Mouse (Mus musculus): ENCODE measurements around the gene Daxx.
"Not testable (repeated sequence)": the region's sequence is repeated elsewhere in the genome, so short reads cannot be mapped to it uniquely, and the experiment has no call there.

Gene Daxx

DNA sequence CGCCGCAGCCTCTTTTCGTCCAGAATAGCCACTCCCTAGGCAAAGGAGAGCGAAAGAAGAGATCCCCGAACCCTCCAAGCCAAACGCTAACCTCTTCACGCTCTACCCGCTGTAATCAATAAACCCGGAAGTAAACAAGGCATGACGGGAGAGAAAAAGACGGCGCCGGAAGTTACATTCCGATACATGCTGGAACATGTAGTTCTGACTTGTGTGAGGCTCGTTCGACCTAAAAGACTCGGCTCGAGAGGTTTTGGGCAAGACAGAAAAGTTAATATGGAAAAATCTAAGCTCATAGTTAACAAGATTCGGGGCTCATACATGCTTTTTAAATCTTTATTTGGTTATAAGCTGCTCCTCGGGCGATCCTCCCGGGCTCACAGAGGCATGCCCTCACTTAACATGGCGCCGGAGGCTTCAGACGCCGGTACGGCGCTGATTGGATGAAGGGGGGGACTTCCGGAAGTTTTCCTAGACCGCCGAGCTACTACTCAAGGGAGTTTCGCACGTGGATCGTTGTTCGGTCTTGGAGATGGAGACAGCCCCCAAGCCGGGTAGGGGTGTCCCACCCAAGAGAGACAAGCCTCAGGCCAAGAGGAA lies 31.1 kb downstream of the Daxx start, which contains the start of the genes Pfdn6 and Wdr46:
TSS of gene Pfdn6 (minus strand) at position 138 of the 600 bp plus-strand sequence.
TSS of gene Wdr46 (plus strand) at position 455 of the 600 bp plus-strand sequence.
- intact Hi-C loops (cut with DNase I), result no loop called here

DNA sequence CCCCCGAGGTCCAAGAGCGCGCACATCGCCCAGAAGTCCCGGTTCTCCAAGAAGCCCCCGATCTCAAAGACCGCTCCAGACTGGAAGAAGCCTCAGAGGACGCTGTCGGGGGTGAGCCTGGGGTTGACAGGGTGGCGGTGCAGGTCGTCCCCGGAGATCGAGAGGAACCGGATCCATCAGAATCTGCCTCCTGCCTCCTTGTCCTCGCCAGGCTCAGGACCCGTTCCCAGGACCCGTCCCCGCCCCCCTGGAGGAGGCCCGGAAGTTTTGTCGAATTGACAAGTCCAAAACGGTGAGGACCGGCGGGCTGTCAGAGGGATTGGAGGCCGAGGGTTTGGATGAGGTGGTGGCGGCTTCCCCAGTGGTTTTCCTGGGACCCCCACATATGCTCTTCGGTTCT lies 31.8 kb downstream of the Daxx start:
- intact Hi-C loops (cut with DNase I), result no loop called here

DNA sequence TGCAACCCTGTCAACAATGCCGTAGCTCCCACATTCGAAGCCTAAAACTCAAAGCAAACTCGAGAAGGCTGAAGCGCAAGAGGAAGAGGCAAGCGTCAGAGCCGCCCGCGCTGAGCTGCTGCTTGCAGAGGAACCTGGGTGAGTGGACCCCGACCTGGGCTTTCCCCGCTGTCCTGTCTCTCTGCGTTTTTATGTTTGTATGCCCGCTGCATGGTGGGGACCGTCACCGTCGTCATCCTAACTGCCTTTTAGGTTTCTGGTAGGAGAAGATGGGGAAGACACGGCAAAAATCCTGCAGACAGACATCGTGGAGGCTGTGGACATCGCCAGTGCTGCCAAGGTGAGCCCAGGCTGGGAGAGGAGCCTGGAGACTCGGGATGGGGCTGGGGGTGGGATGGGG lies 32.2 kb downstream of the Daxx start:
- intact Hi-C loops (cut with DNase I), result no loop called here

DNA sequence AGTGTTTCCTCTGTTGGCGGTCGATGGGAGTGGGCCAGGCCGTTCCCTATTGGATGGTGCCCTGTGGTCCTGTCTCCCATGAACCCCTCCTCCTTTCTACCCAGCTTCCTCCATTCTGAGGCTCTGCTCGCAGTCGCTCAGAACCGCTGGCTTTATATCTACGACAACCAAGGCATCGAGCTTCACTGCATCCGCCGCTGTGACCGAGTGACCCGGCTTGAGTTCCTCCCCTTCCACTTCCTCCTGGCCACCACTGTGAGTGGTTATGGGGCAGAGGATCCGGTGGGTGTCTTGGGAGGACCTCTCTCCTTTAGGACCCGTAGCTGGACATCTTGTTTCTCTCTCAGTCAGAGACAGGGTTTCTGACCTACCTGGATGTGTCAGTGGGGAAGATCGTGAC lies 34.2 kb downstream of the Daxx start:
- intact Hi-C loops (cut with DNase I), result no loop called here

DNA sequence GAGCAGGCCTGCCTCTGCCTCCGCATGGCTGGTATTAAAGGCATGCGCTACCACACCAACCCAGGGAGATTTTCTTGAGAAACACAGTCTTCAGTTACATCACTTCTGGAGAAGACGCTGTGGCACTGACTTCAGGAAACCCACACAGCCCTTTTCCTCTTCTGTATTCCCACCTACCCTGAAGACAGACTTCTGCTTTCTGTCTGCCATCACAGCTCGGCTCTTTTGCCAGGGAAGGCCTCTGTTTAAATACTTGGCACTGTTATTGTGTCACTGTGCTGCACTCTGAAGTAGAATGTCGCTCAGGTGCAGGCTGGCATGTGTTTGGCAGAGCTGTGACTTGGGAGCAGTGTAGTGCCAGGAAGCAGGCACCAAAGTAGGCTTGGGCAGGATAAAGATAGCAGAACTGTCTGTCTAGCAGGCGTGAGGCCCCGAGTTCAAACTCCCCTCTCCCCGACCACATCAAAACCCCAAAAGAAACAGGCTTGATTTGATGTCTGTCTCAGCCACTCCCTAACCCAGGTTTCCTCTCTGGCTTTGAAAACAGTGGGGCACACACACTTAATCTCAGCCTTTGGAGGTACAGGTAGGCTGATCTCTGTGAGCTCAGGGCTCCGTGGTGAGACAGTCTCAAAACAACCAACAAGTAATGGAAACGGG lies 38.3 kb downstream of the Daxx start:
- intact Hi-C loops (cut with DNase I), result no loop called here

DNA sequence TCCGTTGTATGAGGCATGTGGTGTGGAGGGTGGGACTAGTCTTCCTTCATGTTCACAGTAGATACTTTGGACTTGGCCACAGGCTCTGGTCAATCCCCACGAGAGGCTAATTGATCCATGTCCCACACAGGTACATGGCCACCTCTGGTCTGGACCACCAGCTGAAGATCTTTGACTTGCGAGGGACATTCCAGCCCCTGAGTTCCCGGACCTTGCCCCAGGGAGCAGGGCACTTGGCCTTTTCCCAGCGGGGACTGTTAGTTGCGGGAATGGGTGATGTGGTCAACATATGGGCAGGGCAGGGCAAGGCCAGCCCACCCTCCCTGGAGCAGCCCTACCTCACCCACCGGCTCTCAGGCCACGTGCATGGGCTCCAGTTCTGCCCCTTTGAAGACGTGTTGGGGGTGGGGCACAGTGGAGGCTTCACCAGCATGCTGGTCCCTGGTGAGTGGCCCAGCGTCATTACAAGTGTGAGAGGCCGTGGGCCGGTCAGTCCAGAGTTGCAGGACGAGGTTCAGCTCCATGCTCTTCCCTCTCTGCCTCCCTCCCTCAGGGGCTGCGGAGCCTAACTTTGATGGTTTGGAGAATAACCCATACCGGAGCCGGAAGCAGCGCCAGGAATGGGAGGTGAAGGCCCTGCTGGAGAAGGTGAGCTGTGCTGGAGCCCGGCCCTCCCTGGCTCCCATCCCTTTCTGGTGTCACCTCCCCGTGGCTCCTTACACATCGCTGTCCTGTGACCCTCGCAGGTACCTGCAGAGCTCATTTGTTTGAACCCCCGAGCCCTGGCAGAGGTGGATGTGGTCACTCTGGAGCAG lies 39.1 kb downstream of the Daxx start:
- intact Hi-C loops (cut with DNase I), result no loop called here

DNA sequence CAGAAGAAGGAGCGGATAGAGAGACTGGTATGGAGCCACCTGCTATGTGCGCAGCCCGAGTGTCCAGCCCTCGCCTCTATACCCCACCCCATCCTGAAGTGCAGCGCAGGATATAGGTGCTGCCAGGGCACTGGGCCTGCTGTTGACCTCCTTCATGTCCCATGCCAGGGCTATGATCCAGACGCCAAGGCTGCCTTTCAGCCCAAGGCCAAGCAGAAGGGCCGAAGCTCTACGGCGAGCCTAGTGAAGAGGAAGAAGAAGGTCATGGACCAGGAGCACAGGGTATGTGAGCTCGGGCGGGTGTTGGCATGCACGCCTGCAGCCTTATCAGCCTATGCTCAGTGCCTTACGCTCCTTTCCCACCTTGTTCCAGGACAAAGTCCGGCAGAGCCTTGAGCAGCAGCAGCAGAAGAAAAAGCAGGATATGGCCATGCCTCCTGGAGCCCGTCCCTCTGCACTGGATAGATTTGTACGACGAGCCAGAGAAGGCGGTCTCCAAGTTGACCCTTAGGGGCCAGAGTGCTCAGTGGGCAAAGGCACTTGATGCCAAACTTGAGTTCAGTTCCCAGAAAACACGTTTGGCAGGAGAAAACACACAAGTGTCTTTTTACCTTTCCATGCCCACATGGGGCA lies 39.8 kb downstream of the Daxx start:
- intact Hi-C loops (cut with DNase I), result no loop called here

DNA sequence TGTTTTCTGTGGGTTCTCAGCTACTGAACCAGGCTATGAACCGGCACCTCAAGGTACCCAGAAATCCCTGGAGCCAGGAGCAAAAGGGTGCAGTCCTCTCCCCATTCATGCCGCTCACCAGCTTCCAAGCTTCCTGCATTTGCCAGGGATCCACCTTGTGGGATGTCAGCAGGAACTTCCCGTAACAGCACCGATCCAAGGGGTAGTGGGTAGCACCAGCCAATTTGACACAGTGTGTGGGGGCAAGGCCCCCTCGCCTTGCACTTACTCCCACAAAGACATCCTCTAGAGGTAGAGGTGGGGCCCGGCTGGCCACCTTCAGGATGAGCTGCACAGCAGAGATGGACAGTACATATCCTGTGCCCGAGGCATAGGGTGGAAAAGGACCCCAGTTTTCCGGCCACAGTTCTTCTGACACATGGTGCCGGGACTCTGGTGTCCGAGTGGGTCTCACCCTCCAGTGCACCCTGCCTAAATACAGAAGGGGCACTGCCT lies 41.0 kb downstream of the Daxx start:
- intact Hi-C loops (cut with DNase I), result no loop called here

DNA sequence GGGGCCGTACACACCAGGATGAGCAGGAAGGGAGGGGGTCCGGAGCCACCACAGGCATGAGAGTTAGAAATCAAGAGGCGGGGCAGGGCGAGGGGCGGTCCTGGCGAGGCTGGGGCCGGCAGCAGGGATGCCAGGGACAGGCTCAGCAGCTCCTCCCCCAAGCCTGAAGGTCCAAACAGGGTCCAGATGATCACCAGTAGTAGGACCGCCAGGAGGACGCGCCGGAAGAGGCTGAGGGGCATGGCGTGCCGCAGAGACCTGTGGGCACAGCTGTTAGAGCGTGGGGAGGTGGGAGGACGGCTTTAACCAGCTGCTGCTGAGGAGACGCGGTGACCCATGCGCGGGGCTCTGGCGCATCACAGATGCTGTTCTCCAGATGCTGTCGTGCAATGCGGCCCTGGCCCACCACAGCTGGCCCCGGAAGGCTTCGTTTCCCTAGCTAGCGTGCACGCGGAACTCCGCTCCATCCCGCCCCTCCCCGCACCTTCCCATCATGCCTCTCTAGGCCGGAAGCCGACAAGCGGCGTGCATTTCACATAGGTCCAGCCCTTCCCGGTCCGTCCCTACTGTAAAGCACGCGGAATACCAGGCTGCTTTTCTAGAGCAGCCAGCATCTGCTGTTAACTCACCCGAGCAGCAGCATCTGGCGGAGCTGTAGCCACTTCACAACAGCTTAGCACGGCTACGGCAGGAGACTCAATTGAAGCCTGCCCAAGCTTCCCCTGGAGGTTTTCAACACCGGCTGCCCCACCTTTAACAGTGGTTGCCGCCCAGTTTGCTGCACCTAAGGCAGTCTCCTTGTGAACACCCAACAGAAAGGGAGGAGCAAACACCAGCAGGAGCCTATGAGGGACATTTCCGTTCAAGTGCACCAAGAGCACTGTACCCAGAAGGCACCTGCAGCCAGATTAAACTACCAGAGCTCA lies 42.1 kb downstream of the Daxx start, which contains the start of gene B3galt4:
TSS of gene B3galt4 (minus strand) at position 468 of the 926 bp plus-strand sequence.
- intact Hi-C loops (cut with DNase I), result no loop called here

DNA sequence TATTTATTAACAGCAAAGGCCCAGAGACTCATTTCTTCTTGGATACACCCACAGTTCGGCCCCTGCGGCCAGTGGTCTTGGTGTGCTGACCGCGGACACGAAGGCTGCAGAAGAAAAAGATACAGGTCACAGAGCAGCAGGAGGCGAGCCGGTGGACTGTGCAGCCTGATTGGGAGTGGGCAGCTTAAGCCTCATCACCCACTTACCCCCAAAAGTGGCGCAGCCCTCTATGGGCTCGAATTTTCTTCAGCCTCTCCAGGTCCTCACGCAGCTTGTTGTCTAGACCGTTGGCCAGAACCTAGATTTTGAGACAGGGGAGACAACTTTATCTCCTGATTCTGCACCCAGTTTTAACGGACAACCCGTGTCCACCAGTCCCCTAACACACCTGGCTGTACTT lies 42.8 kb downstream of the Daxx start:
- intact Hi-C loops (cut with DNase I), result not testable (repeated sequence)

DNA sequence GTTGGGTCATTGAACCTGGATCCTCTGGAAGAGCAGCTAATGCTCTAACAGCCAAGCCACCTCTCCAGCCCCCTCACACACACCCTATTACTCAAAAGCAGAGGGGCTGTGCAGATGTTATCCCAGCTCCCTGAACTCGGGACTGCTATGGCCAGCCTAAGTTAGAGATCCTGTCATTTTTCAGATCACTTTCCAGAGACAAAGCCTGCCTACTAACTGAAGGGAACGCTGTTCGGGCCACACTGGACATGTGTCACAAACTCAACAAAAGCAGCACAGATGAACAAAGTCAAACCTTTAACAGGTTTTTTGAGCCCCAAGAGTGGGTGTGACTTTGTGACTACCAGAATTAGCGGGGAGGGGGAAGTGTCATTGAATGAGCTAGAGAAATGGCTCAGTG lies 43.7 kb downstream of the Daxx start:
- intact Hi-C loops (cut with DNase I), result no loop called here

DNA sequence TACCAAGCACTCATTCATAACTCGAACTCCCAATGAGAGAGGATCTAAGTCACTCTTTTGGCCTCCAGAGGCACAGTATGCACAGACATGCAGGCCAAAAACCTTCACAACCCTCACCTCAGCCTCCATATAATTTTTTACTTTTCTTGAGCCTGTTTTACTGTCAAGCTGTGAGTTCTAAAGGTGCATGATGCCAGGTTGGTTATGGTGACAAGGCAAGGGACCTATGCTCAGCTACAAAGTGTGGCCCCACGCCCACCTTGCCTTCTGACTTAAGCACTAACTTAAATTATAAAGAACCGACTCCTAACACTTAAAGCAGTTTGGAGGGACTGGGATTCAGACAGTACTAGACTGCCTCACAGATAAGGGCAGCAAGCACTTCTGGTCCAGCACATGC lies 44.1 kb downstream of the Daxx start:
- intact Hi-C loops (cut with DNase I), result no loop called here

DNA sequence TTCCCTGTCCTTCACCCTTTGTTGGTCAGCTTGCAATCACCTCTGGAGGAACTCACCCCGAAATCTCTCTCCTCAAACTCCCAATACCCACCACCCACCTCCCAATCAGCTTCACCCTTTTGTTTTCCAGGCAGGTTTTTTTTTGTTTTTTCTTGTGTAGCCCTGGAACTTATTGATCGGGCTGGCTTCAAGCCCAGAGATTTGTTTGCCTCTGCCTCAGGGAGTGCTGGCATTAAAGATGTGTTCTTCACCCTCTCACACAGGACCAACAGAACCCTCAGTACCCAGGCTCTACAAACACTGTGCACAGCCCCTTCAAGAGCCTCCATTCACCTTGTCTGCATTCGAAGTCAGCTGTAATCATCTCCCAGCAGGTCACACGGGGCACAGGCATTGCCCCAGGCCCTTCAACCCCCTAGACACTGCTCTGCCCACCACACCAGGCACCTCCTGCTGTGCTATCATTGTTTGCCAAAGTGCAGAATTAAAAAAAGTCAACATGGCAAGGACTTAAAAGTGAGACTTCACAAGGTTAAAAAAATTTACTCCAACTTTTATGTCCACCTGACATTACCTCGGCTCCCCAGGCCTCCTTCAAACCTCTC lies 44.8 kb downstream of the Daxx start:
- intact Hi-C loops (cut with DNase I), result no loop called here

DNA sequence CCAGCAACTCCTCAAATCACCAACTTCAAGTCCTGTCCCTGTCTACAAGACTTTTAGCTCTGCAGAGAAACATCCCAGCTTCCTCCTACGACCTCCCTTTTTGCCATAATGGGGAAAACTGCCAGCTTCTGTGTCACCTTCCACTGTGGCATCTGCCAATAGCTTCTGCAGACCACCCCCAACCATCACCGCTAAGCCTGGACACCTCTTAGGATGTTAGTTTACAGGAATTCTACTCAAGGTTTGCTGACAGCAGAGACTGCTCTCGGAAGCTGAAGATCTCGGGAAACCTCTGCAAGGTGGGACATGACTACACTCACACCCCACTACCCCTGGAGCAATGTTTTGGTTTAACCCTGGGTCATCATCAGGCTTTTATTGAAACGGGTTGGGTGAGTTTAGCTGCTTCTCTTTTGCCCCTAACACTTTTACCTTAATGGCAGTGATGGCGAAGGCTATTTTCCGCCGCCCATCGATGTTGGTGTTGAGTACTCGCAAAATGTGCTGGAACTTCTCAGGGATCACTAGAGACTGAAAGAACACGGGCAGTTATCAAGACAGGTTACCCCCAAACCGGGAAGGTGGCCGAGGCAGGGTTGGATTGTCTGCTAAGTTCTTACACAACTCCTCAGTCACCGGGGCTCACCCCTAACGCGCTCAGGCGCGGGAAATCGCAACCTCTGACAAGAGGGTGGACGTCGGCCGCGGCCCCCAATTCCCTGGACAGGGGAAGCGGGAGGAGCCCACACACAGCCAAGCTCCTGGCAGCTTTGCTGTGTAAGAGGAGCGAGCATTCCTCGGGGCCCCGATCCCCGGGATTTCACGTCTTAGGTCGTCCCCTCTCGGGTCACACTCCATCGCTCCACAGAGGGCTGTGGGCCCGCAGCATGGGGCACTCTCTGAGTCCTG lies 45.7 kb downstream of the Daxx start:
- intact Hi-C loops (cut with DNase I), result loop anchor here (5.0 kb wide), 1 partner anchor 1402 kb away; no protein-coding TSS in a partner anchor

DNA sequence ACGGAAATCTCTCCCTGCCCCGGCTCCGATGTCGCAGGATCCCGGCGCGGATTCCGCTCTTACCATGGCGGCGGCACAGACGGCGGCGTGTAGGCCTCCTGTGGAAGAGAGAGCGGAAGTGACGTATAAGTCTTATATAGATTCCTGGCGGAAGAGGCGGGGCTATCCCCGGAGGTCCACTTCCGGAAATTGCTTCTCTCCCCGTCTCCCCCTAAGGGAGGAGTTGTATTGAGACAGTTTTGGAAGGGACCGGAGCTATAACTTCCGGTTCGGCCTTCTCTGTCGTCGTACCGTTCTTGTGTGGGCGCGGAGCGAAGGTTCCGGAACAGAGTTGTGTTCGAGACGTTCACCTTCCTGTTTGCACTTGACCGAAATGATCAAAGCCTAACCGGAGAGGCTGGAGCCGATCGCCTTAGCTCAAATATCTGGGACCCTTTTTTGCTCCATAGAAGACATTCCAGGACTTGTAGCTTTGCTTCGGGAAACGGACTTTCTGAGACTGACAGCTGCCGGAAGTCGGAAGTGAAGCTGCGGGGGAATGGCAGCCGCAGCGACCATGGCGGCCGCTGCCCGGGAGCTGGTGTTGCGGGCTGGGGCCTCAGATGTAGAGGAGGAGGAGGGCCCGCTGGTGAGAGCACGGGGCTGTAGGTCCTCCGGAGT lies 46.5 kb downstream of the Daxx start, which contains the start of the genes Vps52 and Rps18:
TSS of gene Vps52 (plus strand) at position 258 of the 660 bp plus-strand sequence.
TSS of gene Rps18 (minus strand) at position 447 of the 660 bp plus-strand sequence.
- intact Hi-C loops (cut with DNase I), result loop anchor here (5.0 kb wide), 1 partner anchor 1402 kb away; no protein-coding TSS in a partner anchor

DNA sequence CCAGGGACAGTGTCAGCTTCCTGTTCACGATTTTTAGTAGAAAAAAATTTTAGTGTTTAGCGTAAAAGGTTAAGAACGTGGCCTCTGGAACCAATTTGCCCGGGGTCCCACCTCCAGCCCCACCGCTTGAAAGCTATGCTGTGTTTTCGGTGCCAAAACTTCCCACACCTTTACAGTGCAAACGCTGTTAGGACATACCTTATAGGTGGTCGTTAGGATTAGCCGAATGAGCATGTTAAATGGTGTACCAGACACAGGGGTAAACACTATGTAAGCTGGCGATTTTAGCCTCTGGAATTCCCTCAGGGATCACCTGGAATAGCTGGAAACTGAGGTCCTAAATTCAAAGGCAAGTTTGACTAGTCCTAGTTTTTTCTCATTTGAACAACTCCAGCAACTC lies 47.1 kb downstream of the Daxx start:
- intact Hi-C loops (cut with DNase I), result loop anchor here (5.0 kb wide), 1 partner anchor 1401 kb away; no protein-coding TSS in a partner anchor

DNA sequence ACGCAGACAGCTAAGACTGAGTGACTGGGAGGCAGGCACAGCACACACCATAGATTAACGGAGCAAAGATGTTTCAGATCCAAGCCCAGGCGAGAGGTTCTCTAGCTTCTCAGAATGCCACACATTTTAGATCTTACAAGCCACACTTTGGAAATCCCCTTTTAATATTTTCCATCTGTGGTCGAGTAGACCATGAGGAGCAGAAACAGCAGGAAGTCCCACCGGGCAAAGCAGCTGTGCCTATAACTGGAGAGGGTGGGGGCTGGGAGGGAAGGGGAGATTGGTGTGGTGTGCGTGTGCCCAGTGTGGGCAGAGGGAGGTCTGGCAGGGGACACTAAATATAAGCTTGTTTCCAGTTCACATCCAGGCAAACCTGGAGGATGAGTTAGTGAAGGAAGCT lies 48.3 kb downstream of the Daxx start:
- intact Hi-C loops (cut with DNase I), result loop anchor here (5.0 kb wide), 1 partner anchor 1400 kb away; no protein-coding TSS in a partner anchor

DNA sequence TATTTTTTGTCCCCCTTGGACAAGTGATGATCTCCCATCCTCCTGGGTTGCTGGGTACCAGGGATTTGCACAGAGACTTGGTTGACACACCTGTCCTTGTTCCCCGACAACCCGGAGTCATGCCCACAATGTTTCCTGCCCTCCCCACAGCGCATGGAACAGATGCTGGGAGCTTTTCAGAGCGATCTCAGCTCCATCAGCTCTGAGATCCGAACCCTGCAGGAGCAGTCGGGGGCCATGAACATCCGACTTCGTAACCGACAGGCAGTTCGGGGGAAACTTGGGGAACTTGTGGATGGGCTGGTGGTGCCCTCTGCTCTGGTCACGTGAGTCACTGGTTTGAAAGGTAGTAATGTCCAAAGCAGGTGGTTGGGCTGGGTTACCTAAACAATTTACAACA lies 49.2 kb downstream of the Daxx start:
- intact Hi-C loops (cut with DNase I), result loop anchor here (2.0 to 5.0 kb wide), 2 partner anchors 62 to 1399 kb away; no protein-coding TSS in a partner anchor

All from adrenal gland (tissue).